Mouse (Mus musculus): ENCODE results near the gene Copg2.

GRCm38 (mm10) chr6:30893081-30893480 lies 3.5 kb downstream of the Copg2 start:
- TF ChIP-seq CTCF (IDR thresholded peaks at IDR 0.05; ENCODE audit: insufficient read depth, low read depth, low read length): no peak
- TF ChIP-seq POLR2A (IDR thresholded peaks at IDR 0.05; ENCODE audit: insufficient read depth, low read depth, low read length): no peak

Measured in olfactory bulb, adult 2 months (tissue).